Mouse (Mus musculus): ENCODE results near the gene BC024978. TPM values are rescaled to one million over a fixed set of nuclear protein-coding genes. Genes with fewer than 3 reads are reported as not detected.

BC024978 gene
- 1.5 TPM in 2 replicates for polyA plus RNA-seq (2016; fragmentation: Nextera tagmentation; extraction: Ambion mirVana)

DNA sequence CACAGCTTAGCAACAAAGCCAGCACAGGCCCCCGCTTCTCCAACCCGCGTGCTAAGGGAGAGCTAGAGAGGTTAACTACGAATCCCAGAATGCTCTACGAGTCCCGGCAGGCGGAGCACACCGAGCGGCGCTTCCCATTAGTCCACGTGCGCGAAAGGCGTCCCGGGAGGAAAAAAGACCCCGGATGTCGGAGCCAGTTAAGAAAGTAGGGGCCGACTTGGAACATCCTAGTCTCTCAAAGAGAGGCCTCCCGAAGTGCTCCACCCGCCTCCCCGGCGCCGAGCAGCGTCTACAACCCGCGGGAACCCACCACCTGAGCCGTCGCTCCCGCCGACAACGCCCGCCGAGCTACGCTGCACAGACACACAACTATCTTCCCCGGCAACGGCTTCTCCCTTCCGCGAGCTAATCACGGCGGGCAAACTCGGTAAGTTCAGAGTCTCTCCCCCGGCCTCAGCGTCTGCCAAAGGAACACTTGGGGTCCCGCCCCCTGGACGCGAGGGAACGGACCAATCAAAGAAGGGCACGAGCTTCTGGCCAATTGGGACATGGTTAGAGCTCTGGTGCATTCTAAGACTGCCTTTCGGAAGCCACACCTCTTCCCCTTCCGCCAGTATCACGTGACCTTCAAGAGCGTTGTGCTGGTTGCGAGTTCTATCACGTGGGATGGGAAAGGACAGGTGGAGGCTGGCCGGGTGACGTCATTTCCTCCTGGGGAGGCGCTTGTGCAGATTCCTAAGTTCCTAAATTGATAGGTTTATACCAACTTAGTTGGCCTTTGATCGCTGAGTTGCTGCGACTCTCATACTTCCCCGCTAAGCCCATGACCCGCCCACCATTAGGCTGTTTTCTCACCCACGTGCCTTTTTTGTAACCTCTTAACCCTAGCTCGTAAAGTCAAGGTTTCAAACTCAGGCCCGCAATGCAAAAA is at the start of gene BC024978, which contains the start of gene Snrpa:
Gene BC024978 (plus strand): TSS at position 101 of the 931 bp plus-strand sequence.
Gene Snrpa (minus strand): TSS at position 591 of the 931 bp plus-strand sequence.
- Histone ChIP-seq H3K9ac (peak within 1 kb of the TSS; percentile 86), H3K9me3 (replicated peaks) (no peaks in the 10 kb centered on the region), H3K4me3 (peak within 1 kb of the TSS; percentile 83), H3K27ac (peak within 1 kb of the TSS; percentile 97), H3K4me2 (peak within 1 kb of the TSS; percentile 87), H3K36me3 (peaks cover 48% of the 10 kb centered on the region), H3K27me3 (replicated peaks) (no peaks in the 10 kb centered on the region), H3K4me1 (peaks cover 30% of the 10 kb centered on the region)
- ATAC-seq: peak; percentile 97
- WGBS (ENCODE audit: insufficient replicate concordance): under 1% methylated on average over 64 of the region's 64 CpGs

DNA sequence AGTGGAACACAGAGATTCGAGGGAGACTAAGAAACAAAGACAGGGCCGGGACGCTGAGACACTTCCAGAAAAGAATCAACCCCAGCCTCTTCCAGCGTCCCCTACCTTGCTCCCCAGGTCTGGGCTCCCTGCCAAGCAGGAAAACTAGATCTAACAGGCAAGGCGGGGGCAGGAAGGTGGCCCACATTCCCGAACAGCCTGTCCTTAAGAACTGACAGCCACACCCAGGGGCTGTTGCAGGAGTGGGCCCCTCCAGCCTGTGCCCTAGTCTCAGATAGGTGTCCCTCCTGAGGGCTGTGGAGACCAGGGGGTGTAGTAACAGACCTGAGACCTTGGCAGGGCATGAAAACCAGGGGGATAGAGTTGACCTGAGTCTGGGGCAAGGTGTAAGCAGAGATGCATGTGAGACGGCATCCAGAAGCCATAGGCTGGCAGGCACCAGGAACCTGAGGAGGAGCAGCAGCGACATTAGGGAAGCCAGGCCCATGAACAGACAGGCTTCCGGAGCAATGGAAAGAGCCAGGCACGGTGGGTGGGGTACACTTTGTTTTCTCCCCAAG is 42.3 kb upstream of the BC024978 start, which contains the start of gene Cyp2t4:
Gene Cyp2t4 (plus strand): TSS at position 510 of the 560 bp plus-strand sequence.
- 68% methylated on average over 10 of the region's 10 CpGs for WGBS (ENCODE audit: insufficient replicate concordance)
- H3K9ac ChIP-seq: no peak within 1 kb of the TSS
- H3K9me3 ChIP-seq (replicated peaks): no peaks in the 10 kb centered on the region
- no peak within 1 kb of the TSS for H3K4me3 ChIP-seq
- no peak within 1 kb of the TSS for H3K27ac ChIP-seq
- peaks cover 14% of the 10 kb centered on the region for H3K36me3 ChIP-seq
- no peaks in the 10 kb centered on the region for H3K4me1 ChIP-seq
- no peaks in the 10 kb centered on the region for H3K27me3 ChIP-seq (replicated peaks)
- ATAC-seq: no peak
- H3K4me2 ChIP-seq: no peak within 1 kb of the TSS

DNA sequence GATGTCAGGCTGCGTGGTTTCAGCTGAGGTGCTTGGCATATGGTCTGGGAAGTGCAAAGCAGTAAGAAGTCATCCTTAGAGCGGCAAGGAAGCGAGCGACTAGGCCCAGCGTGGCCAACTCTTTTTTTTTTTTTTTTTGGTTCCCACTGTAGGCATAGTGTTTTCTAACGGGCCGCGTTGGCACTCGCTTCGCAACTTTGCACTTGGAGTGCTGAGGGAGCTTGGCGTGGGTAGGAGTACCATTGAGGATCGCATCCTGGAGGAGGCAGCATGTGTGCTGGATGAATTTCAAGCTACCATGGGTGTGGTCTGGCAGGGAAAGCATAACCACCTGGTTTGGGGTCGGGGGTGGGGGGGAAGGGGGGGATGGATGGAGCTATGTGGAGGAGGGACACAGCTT is 39.6 kb upstream of the BC024978 start:
- Histone ChIP-seq H3K4me3 (no peak overlapping the region), H3K9me3 (replicated peaks) (no peaks in the 10 kb centered on the region), H3K27ac (no peak overlapping the region), H3K27me3 (replicated peaks) (no peaks in the 10 kb centered on the region), H3K9ac (no peak overlapping the region), H3K4me2 (no peak overlapping the region), H3K36me3 (peaks cover 32% of the 10 kb centered on the region), H3K4me1 (peaks cover 11% of the 10 kb centered on the region)
- 78% methylated on average over 13 of the region's 13 CpGs for WGBS (ENCODE audit: insufficient replicate concordance)
- no peak for ATAC-seq

DNA sequence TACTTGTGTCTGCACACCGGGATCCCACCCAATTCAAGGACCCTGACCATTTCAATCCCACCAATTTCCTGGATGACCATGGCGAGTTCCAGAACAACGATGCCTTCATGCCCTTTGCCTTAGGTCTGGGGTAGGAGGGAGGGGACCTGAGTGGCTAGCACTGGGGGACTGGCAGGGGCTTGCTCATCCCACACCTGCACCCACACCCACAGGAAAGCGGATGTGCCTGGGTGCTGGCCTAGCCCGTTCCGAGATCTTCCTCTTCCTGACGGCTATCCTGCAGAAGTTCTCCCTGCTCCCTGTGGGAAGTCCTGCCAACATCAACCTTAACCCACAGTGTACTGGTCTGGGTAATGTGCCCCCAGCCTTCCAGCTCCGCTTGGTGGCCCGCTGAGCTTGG is 37.4 kb upstream of the BC024978 start:
- Histone ChIP-seq H3K9me3 (replicated peaks) (no peaks in the 10 kb centered on the region), H3K4me2 (no peak overlapping the region), H3K4me1 (peaks cover 30% of the 10 kb centered on the region), H3K27me3 (replicated peaks) (no peaks in the 10 kb centered on the region), H3K4me3 (no peak overlapping the region), H3K27ac (no peak overlapping the region), H3K9ac (no peak overlapping the region), H3K36me3 (peaks cover 53% of the 10 kb centered on the region)
- 91% methylated on average over 9 of the region's 9 CpGs for WGBS (ENCODE audit: insufficient replicate concordance)
- no peak for ATAC-seq

DNA sequence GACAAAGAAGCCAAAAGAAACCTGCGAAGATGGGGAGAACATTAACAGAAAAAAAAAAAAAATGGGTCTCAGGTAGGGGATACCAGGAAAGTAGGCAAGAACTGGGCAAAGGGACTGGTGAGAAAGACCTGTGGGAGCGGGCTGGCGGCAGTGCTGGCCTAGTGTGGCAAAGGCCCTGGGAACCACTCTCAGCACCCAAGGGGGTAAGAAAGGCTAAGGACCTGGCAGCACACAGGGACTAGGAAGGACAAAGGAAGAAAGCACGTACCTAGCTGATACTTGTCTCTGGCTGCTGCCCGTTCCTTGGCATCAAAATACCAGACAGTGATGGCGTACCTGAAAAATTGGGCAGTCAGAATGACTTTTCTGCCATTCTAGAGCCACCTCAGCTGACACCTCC is 36.3 kb upstream of the BC024978 start:
- H3K9me3 ChIP-seq (replicated peaks): no peaks in the 10 kb centered on the region
- H3K4me2 ChIP-seq: no peak overlapping the region
- no peak overlapping the region for H3K9ac ChIP-seq
- no peak overlapping the region for H3K27ac ChIP-seq
- no peak overlapping the region for H3K4me3 ChIP-seq
- H3K36me3 ChIP-seq: peaks cover 64% of the 10 kb centered on the region
- no peaks in the 10 kb centered on the region for H3K27me3 ChIP-seq (replicated peaks)
- WGBS (ENCODE audit: insufficient replicate concordance): 87% methylated on average over 6 of the region's 6 CpGs
- ATAC-seq: no peak
- peaks cover 41% of the 10 kb centered on the region for H3K4me1 ChIP-seq

DNA sequence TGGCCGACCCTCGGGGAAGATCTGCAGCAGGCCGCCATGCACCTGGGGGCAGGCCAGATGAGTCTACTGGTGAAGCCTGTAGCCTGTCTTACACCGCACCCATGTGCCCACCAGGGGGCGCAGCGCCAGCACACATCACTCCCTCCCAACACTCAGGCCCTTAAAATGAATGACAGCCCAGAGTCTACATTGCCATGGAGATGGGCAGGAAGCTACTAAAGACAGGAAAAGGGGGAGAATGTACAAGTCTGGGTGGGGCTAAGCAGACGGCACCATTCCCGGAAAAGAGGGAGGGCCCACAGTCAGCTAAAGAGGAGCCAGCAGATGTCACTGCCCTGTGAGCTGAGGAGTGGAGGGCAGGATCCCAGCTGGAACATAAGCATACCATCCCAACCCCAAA is 35.7 kb upstream of the BC024978 start:
- peak; percentile 83 for ATAC-seq
- H3K27ac ChIP-seq: no peak overlapping the region
- H3K9ac ChIP-seq: no peak overlapping the region
- H3K36me3 ChIP-seq: peaks cover 70% of the 10 kb centered on the region
- 13% methylated on average over 8 of the region's 8 CpGs for WGBS (ENCODE audit: insufficient replicate concordance)
- H3K4me1 ChIP-seq: peaks cover 47% of the 10 kb centered on the region
- H3K27me3 ChIP-seq (replicated peaks): no peaks in the 10 kb centered on the region
- H3K9me3 ChIP-seq (replicated peaks): no peaks in the 10 kb centered on the region
- no peak overlapping the region for H3K4me2 ChIP-seq
- H3K4me3 ChIP-seq: no peak overlapping the region

DNA sequence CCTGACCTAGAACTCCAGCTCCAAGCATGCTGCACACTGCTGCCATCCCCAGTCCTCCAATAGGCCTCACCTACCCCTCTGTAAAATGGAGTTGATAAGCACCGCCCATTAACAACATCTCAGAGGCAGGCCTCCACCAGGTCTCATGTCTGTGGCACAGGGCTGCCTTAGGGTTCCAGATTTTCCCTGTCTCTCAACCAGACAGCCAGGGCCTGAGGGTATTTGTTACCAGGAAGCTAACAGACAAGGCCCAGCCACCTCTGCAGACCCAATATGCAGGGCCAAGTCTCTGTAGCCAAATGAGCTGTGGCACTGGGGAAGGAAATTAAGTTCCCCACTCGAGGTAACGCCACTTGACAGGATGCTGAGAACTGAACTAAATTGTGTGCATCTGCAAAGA is 34.7 kb upstream of the BC024978 start:
- H3K36me3 ChIP-seq: peaks cover 76% of the 10 kb centered on the region
- peaks cover 58% of the 10 kb centered on the region for H3K4me1 ChIP-seq
- H3K9ac ChIP-seq: no peak overlapping the region
- 70% methylated on average over 3 of the region's 3 CpGs for WGBS (ENCODE audit: insufficient replicate concordance)
- no peak overlapping the region for H3K4me2 ChIP-seq
- no peak for ATAC-seq
- no peaks in the 10 kb centered on the region for H3K27me3 ChIP-seq (replicated peaks)
- H3K27ac ChIP-seq: no peak overlapping the region
- no peak overlapping the region for H3K4me3 ChIP-seq
- H3K9me3 ChIP-seq (replicated peaks): no peaks in the 10 kb centered on the region

DNA sequence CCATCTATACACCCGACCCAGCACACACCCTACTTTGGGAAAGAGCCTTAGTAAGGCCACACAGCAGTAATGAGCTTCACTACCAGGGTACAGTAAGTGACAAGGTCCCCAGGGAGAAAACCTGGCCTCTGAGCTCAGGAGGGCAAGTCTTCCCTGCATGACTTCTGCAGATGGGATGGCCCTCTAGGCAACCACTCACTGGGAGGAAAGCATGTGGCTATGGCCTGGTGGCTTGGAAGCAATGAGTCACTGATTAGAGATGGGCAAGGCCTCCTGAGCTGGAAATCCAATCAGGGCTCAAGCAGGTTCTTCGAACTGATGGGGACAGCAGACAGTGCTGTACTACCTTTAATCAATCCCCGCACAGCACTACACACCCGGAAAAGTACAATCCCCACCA is 33.8 kb upstream of the BC024978 start:
- Histone ChIP-seq H3K36me3 (peaks cover 74% of the 10 kb centered on the region), H3K4me2 (no peak overlapping the region), H3K4me3 (no peak overlapping the region), H3K9me3 (replicated peaks) (no peaks in the 10 kb centered on the region), H3K27ac (no peak overlapping the region), H3K9ac (no peak overlapping the region), H3K4me1 (peaks cover 59% of the 10 kb centered on the region), H3K27me3 (replicated peaks) (no peaks in the 10 kb centered on the region)
- WGBS (ENCODE audit: insufficient replicate concordance): 78% methylated on average over 4 of the region's 4 CpGs
- ATAC-seq: no peak

DNA sequence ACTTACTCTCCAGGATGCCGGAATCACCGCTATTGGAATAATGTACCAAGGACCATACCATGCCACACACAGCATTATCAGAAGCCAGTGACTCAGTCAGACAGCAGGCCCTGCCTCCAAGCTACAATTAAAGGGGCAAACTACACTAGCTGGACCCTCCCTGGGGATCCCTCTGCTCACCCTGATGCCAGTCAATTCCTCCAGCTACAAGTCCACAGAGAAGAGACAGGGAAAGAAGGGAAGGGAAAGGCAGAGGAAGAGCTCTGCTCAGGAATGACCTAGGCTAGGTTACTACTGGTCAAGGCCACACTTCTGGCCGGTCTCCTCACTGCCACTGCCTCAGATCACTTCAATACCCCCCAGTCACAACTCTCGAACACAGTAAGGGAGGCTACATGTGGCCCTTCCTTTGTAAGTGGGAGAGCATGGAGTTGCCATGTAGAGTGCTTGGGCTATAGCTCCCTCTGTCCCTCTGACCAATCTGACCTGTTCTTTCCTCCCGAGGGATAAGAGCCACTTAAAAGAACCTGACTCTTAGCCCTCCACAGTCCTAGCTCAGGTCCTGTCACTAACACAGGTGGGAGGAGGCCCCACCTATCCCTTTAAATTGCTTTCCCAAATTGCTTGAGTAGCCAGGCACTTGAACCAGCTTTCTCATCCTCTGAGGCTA is 32.7 kb upstream of the BC024978 start:
- Histone ChIP-seq H3K9ac (0 out of 2 replicates have a peak overlapping the region, but pooled peaks have one; percentile 17), H3K4me3 (no peak overlapping the region), H3K4me2 (peak overlapping the region; percentile 33; the same call in 1 of the 2 replicates), H3K27ac (no peak overlapping the region), H3K27me3 (replicated peaks) (no peaks in the 10 kb centered on the region), H3K9me3 (replicated peaks) (no peaks in the 10 kb centered on the region), H3K4me1 (peaks cover 67% of the 10 kb centered on the region), H3K36me3 (peaks cover 65% of the 10 kb centered on the region)
- ATAC-seq: no peak
- 72% methylated on average over 5 of the region's 5 CpGs for WGBS (ENCODE audit: insufficient replicate concordance)

DNA sequence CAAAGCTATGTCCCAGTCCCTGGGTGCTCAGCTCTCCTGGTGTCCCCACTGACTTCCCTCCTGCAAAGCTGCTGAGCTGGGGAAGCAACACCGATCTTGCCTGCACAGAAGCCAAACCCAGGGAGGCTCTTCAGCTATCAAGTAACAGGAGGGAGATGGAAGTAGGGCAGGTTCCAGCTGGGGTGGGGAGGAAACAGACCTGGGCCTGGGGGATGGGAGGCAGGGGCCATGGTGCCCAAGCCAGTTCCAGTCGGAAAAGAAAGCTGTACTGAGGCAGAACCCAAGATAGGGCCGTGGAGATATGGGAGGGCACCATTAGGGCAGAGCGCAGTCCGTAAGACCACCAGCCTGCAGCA is 32.2 kb upstream of the BC024978 start:
- no peak overlapping the region for H3K27ac ChIP-seq
- H3K4me2 ChIP-seq: peak overlapping the region; percentile 33; the same call in 1 of the 2 replicates
- WGBS (ENCODE audit: insufficient replicate concordance): 73% methylated on average over 5 of the region's 5 CpGs
- no peak overlapping the region for H3K4me3 ChIP-seq
- H3K27me3 ChIP-seq (replicated peaks): no peaks in the 10 kb centered on the region
- no peak for ATAC-seq
- H3K9ac ChIP-seq: peak overlapping the region; percentile 17; the same call in 1 of the 2 replicates
- H3K9me3 ChIP-seq (replicated peaks): no peaks in the 10 kb centered on the region
- H3K4me1 ChIP-seq: peaks cover 72% of the 10 kb centered on the region
- peaks cover 60% of the 10 kb centered on the region for H3K36me3 ChIP-seq

DNA sequence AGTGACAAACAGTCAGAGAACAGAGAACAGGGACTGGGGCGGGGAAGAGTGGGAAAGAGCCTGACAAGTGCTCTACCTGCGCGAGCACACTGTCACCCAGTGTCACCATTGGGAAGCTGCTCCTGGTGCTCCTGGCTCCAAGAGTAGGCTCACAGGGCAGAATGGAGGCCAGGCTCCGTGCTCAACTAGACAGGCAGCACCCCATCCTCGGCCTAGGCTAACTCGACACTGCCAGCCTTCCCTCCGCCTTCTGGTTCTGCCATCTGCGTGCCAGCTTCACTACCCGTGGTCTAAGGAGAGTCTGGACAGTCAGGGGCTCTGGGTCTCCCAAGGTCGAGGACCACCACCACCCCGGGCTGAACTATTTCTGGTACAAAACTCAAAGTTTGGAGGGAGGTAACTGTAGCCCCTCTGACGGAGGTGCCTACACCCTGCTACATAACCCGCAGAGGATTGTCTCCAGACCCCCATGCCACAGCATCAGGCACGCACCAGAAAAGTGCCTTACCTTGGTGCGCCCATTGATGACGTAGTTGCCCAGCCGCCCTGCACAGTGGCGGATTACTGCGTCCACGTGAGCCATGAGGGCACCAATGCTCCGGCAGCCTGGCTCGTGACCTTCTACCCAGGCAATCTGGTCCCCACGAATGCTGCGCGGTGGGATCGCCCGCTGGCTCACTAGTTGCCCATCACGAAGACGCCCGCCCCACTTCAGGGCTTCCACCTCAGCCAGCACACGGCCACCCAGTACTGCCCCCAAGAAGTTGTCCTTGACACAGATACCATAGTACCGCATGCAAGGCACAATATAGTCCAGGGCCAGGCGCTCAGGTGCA is 31.3 kb upstream of the BC024978 start:
- H3K27ac ChIP-seq: no peak overlapping the region
- no peaks in the 10 kb centered on the region for H3K9me3 ChIP-seq (replicated peaks)
- H3K36me3 ChIP-seq: peaks cover 51% of the 10 kb centered on the region
- 0 out of 2 replicates have a peak overlapping the region, but pooled peaks have one; percentile 3 for H3K9ac ChIP-seq
- peak overlapping the region; percentile 20; the same call in 1 of the 2 replicates for H3K4me3 ChIP-seq
- peaks cover 76% of the 10 kb centered on the region for H3K4me1 ChIP-seq
- no peak for ATAC-seq
- WGBS (ENCODE audit: insufficient replicate concordance): 82% methylated on average over 33 of the region's 33 CpGs
- H3K4me2 ChIP-seq: peak overlapping the region; percentile 81
- H3K27me3 ChIP-seq (replicated peaks): no peaks in the 10 kb centered on the region

Data from liver, embryonic 12.5 days (tissue).